Mouse (Mus musculus): ENCODE results near the gene Gm28635.

The Gm28635 gene

GRCm38 (mm10) chr2:84677968-84678880, at the start of gene Gm28635, which contains the start of gene Med19:
Gm28635 (minus strand) TSS chr2:84678041.
Med19 (plus strand) TSS chr2:84678402.
- DNase-seq (ENCODE audit: inconsistent age in 2 of 2, low spot score in 1 of 2), result peak; percentile 94 to 98

- DNase-seq (ENCODE audit: inconsistent age in 2 of 2, low spot score in 1 of 2), result peak; percentile 97 to 98
These were observed 49.5 kb upstream of the Gm28635 start, which contains the start of gene Clp1 for GRCm38 (mm10) chr2:84727172-84727858. Clp1 (minus strand) TSS chr2:84727350.

- peak in 1 of 2 experiments; percentile 52 for DNase-seq (ENCODE audit: inconsistent age in 2 of 2, low spot score in 1 of 2)
These were observed 48.9 kb upstream of the Gm28635 start for GRCm38 (mm10) chr2:84726716-84727115.

GRCm38 (mm10) chr2:84725770-84726169, 47.9 kb upstream of the Gm28635 start:
- peak in 1 of 2 experiments; percentile 52 for DNase-seq (ENCODE audit: inconsistent age in 2 of 2, low spot score in 1 of 2)

- DNase-seq (ENCODE audit: inconsistent age in 2 of 2, low spot score in 1 of 2), result no peak
These were observed 46.0 kb upstream of the Gm28635 start for GRCm38 (mm10) chr2:84723856-84724255.

GRCm38 (mm10) chr2:84721182-84721581, 43.3 kb upstream of the Gm28635 start:
- DNase-seq (ENCODE audit: inconsistent age in 2 of 2, low spot score in 1 of 2), result no peak

DNA sequence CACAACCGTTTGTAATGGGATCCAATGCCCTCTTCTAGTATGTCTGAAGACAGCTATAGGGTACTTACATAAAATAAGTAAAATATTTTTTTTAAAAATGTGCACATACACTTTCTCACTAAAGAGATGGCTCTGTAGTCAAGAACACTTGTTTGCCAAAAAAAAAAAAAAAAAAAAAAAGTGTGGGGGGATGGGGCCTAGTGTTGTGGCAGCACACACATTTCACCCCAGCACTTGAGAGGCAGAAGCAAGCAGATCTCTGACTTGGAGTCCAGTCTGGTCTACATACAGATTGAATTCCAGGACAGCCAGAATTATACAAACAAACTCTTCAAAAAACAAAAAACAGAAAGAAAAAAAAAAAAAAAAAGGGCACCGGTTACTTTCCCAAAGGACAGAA, 42.9 kb upstream of the Gm28635 start:
- DNase-seq (ENCODE audit: inconsistent age in 2 of 2, low spot score in 1 of 2), result no peak

- DNase-seq (ENCODE audit: inconsistent age in 2 of 2, low spot score in 1 of 2), result peak in 1 of 2 experiments; percentile 55
These were observed 39.5 kb upstream of the Gm28635 start for GRCm38 (mm10) chr2:84717357-84717756.

- peak in 1 of 2 experiments; percentile 78 for DNase-seq (ENCODE audit: inconsistent age in 2 of 2, low spot score in 1 of 2)
These were observed 38.8 kb upstream of the Gm28635 start for GRCm38 (mm10) chr2:84716423-84717355.

- peak; percentile 81 to 94 for DNase-seq (ENCODE audit: inconsistent age in 2 of 2, low spot score in 1 of 2)
These were observed 37.9 kb upstream of the Gm28635 start for GRCm38 (mm10) chr2:84715562-84716361.

GRCm38 (mm10) chr2:84714811-84715561, 37.1 kb upstream of the Gm28635 start, which contains the start of gene Zdhhc5:
Zdhhc5 (minus strand) TSS chr2:84715180.
- DNase-seq (ENCODE audit: inconsistent age in 2 of 2, low spot score in 1 of 2), result peak; percentile 99 to 100

DNA sequence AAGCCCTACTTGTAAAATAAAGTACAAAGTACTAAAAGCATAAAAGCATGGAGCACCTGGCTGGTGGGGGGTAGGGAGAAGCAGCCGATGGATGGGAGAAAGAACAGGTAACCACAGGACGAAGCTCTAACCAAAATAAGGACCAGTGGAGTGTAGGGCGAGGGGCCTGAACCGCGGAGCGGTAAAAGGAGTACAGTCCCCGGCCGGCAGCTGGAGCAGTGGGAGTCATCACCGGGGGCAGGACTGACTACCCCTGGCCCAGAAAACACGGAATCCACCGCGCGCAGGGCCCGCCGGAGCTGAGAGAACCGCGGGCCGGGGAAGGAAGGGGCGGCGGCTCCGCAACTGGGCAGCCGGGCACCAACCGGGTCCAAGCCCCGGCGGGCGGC, 36.6 kb upstream of the Gm28635 start:
- no peak for DNase-seq (ENCODE audit: inconsistent age in 2 of 2, low spot score in 1 of 2)

GRCm38 (mm10) chr2:84711898-84712297, 34.1 kb upstream of the Gm28635 start:
- DNase-seq (ENCODE audit: inconsistent age in 2 of 2, low spot score in 1 of 2), result no peak

GRCm38 (mm10) chr2:84707523-84707922, 29.7 kb upstream of the Gm28635 start:
- DNase-seq (ENCODE audit: inconsistent age in 2 of 2, low spot score in 1 of 2), result no peak

GRCm38 (mm10) chr2:84705295-84705694, 27.5 kb upstream of the Gm28635 start:
- no peak for DNase-seq (ENCODE audit: inconsistent age in 2 of 2, low spot score in 1 of 2)

DNA sequence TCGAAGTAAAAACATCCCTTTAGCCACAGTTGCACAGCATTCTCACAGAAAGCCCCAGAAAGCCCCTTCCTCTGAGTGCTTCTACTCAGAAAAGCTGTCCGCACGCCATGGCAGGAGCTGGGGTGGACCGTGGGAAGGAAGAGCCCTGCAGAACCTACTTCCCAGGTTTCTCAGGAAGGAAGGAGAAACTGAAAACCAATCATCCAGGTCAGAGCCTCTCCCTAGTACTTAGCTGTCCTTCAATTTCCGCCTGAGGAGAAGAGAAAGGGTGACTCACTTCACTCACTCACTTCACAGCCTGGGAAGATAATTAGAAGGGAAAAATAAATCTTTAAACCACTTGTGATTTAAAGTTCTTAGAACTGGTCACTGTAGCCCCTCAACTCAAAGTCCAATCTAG, 26.5 kb upstream of the Gm28635 start:
- no peak for DNase-seq (ENCODE audit: inconsistent age in 2 of 2, low spot score in 1 of 2)

- no peak for DNase-seq (ENCODE audit: inconsistent age in 2 of 2, low spot score in 1 of 2)
These were observed 25.7 kb upstream of the Gm28635 start for GRCm38 (mm10) chr2:84703497-84703896.

- DNase-seq (ENCODE audit: inconsistent age in 2 of 2, low spot score in 1 of 2), result no peak
These were observed 17.3 kb upstream of the Gm28635 start for GRCm38 (mm10) chr2:84695007-84695695.

DNA sequence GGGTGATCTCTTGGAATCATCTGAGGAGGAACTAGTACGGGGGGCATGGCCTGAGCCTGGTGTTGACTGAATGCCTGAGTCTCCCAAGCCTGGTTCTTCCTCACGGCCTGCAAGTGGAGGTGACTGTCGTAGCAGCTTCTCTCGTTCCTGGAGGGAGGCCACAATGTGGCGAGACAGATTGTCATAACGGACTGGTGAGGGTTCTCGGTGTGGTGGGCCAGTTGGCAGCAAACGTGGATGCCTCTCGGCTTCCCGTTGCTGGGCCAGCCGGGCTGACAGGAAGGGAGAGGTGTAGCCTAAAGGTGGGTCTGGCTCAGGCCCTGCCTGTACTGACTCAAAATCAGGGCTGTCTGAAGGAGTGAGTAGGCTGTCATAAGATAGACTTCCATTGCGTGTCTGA, 12.2 kb upstream of the Gm28635 start:
- no peak for DNase-seq (ENCODE audit: inconsistent age in 2 of 2, low spot score in 1 of 2)

Measured in adrenal gland, adult (tissue).